Mouse (Mus musculus) intestine, postnatal 0 days (tissue): ENCODE measurements around the gene Parp3. TPM values are rescaled to one million over a fixed set of nuclear protein-coding genes. Genes with fewer than 3 reads are reported as not detected.
A peak's percentile ranks its signal among the peaks of the same experiment; 100 is the strongest.

ENCODE experiments used
- ATAC-seq: fragments of 200-750 bp; cut with Nextera tagmentation; 2 replicates; pipeline ENCODE4 v1.8.0; 2017; ENCODE audit warnings: mild to moderate bottlenecking, moderate TSS enrichment, moderate library complexity
- H3K27ac ChIP-seq: fragments of 300-500 bp; sonication (generic); 2 replicates; pipeline ENCODE4 v1.5.1; 2014; ENCODE audit warnings: mild to moderate bottlenecking, low read depth, low read length, moderate library complexity
- H3K27me3 ChIP-seq: fragments of 300-500 bp; sonication (generic); replicated peaks from 2 replicates; pipeline ENCODE4 v1.6.1; 2014; ENCODE audit warnings: low read length, mixed read lengths; ENCODE audit not compliant: control insufficient read depth, insufficient read depth
- H3K36me3 ChIP-seq: fragments of 300-500 bp; sonication (generic); 2 replicates; pipeline ENCODE4 v1.6.1; 2014; ENCODE audit warnings: mild to moderate bottlenecking, moderate library complexity; ENCODE audit not compliant: control insufficient read depth, insufficient read depth
- H3K4me1 ChIP-seq: fragments of 300-500 bp; sonication (generic); replicated peaks from 2 replicates; pipeline ENCODE4 v1.6.1; 2014; ENCODE audit warnings: antibody characterized with exemption, low read length, mixed read lengths; ENCODE audit not compliant: control insufficient read depth, insufficient read depth
- H3K4me2 ChIP-seq: fragments of 300-500 bp; sonication (generic); replicated peaks from 2 replicates; pipeline ENCODE4 v1.6.1; 2014; ENCODE audit warnings: low read depth, mild to moderate bottlenecking, moderate library complexity
- H3K4me3 ChIP-seq: fragments of 300-500 bp; sonication (generic); 2 replicates; pipeline ENCODE4 v1.5.1; 2014; ENCODE audit warnings: low read depth, low read length
- H3K9ac ChIP-seq: fragments of 300-500 bp; sonication (generic); 2 replicates; pipeline ENCODE4 v1.6.1; 2014; ENCODE audit warnings: mild to moderate bottlenecking, low read depth, low read length
- H3K9me3 ChIP-seq: fragments of 300-500 bp; sonication (generic); 2 replicates; pipeline ENCODE4 v1.6.1; 2016; ENCODE audit warnings: mixed run types; ENCODE audit not compliant: control insufficient read depth
- CTCF ChIP-seq: sonication (generic); IDR thresholded peaks from 2 replicates; pipeline ENCODE4 v1.5.1; 2016; ENCODE audit warnings: low read depth, mild to moderate bottlenecking, control low read depth, antibody characterized with exemption, moderate library complexity
- WGBS: fragments of 180-500 bp; shearing (Covaris S2); extraction: QIAGEN DNeasy Blood & Tissue Kit; methylation state at CpG from one replicate; pipeline ENCODE4 v1.1.7; 2014; 5-methylcytosine and 5-hydroxymethylcytosine counted together
- polyA plus RNA-seq: library from polyadenylated mRNA; unstranded; fragments of >200 nt; fragmentation: Nextera tagmentation; extraction: Ambion mirVana; gene quantifications from 2 replicates; pipeline ENCODE4 v1.2.1, GENCODE M21; 2015

The Parp3 gene
- polyA plus RNA-seq, 1 experiment from 2014 or later, result 3.8 TPM

- peaks cover 8% of the 10 kb centered on the region for H3K4me1 ChIP-seq
- peak overlapping the region; percentile 37; the same call in 1 of the 2 replicates for H3K9ac ChIP-seq
- peak overlapping the region; percentile 46; the same call in 1 of the 2 replicates for H3K27ac ChIP-seq
- H3K9me3 ChIP-seq, result no peaks in the 10 kb centered on the region
- peak; percentile 28 for ATAC-seq
- peak overlapping the region; percentile 26 for H3K4me3 ChIP-seq
- WGBS, result 16% methylated on average over 16 of the region's 16 CpGs
- peaks cover 23% of the 10 kb centered on the region for H3K36me3 ChIP-seq
- H3K27me3 ChIP-seq, result no peaks in the 10 kb centered on the region
- no peak for TF ChIP-seq CTCF
- H3K4me2 ChIP-seq, result peak overlapping the region; percentile 53
Observed at GRCm38 (mm10) chr9:106476002-106476923, 486 bp downstream of the Parp3 start.

DNA sequence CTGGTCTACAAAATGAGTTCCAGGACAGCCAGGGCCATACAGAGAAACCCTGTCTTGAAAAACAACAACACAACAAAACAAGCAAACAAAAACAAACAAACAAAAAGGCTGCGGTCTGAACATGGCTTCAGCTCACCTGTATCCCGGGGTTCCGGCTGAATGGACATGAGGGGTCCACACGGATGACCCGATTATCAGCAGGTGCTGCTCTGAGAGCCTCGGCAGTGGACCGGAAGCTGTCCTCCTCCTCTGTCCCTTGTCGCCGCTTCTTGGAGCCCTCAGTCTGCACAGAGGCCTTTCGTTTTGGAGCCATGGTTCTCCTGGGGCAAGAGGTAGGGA is 1.1 kb downstream of the Parp3 start, which contains the start of gene Rrp9:
Rrp9 (plus strand) TSS at position 301 of the 339 bp plus-strand sequence.
- Histone ChIP-seq H3K36me3 (peaks cover 17% of the 10 kb centered on the region), H3K4me2 (peak within 1 kb of the TSS; percentile 53), H3K4me1 (peaks cover 8% of the 10 kb centered on the region), H3K9me3 (no peaks in the 10 kb centered on the region), H3K27ac (peak within 1 kb of the TSS; percentile 46; the same call in 1 of the 2 replicates), H3K4me3 (peak within 1 kb of the TSS; percentile 26), H3K9ac (peak within 1 kb of the TSS; percentile 37; the same call in 1 of the 2 replicates), H3K27me3 (no peaks in the 10 kb centered on the region)
- 81% methylated on average over 10 of the region's 10 CpGs for WGBS
- TF ChIP-seq CTCF, result no peak
- ATAC-seq, result no peak

DNA sequence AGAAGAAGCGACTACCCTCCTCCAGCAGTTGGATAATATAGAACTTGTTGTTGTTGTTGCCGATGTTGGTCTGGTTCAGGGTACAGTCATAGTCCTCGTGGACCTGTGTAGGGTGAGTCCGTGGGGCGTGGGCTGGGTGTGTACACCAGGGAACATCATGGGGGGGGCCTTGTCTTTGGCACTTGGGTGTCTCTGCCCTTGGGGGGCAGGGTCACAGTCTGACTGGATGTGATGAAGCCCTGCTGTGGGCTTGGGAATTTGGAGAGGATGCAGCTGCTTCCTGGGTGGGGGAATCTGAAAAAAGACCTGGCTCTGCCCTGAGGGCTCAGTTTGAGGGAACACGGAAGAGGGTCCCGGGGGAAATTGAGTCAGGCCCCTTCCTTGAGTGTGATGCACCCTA is 1.7 kb downstream of the Parp3 start:
- H3K9me3 ChIP-seq, result no peaks in the 10 kb centered on the region
- H3K4me1 ChIP-seq, result peaks cover 8% of the 10 kb centered on the region
- H3K27me3 ChIP-seq, result no peaks in the 10 kb centered on the region
- no peak overlapping the region for H3K27ac ChIP-seq
- no peak overlapping the region for H3K9ac ChIP-seq
- H3K4me2 ChIP-seq, result 0 out of 2 replicates have a peak overlapping the region, but pooled peaks have one; percentile 53
- peaks cover 12% of the 10 kb centered on the region; the same call in 1 of the 2 replicates for H3K36me3 ChIP-seq
- H3K4me3 ChIP-seq, result no peak overlapping the region
- 70% methylated on average over 7 of the region's 7 CpGs for WGBS
- no peak for TF ChIP-seq CTCF
- ATAC-seq, result no peak

DNA sequence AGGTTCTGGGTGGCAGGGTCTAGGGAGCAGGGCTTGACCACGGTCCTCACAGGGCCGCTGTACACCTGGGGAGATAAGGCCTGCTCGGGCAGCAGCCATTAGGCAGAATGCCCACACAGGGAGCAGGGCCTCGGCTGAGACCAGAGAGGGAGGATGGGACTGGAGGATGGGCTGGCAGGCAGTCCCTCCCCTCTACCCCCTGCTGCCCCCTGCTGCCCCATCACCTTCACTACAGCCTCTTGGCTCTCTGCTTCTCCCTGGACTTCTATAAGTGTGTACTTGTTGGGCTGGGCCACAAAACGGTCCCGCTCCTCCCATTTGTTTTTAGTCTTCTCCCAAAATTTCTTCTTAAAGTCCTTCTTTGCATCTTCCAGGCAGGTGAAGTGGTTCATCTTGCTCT is 2.3 kb downstream of the Parp3 start:
- Histone ChIP-seq H3K4me1 (peaks cover 8% of the 10 kb centered on the region), H3K27me3 (no peaks in the 10 kb centered on the region), H3K9me3 (no peaks in the 10 kb centered on the region), H3K36me3 (peaks cover 6% of the 10 kb centered on the region; the same call in 1 of the 2 replicates), H3K4me2 (no peak overlapping the region), H3K4me3 (no peak overlapping the region), H3K27ac (no peak overlapping the region), H3K9ac (no peak overlapping the region)
- no peak for ATAC-seq
- peak; percentile 89 for TF ChIP-seq CTCF
- WGBS, result 12% methylated on average over 6 of the region's 6 CpGs

DNA sequence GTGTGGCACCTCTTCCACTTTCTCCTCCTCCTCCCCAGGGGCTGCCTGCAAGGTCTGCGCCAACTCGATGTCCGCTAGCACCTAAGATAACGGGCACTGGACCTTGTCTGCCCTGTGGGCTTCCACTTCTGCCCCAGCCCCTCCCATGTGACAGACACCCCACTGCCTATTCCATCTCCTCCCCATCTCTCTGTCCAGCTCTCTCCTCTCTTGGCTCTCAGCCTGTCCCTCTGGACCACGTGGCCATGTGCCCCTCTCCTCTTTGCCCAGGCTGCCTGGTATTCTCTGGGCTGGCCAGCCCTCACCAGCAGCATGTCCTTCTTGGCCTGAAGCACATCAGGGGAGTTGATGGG is 3.0 kb downstream of the Parp3 start:
- no peak overlapping the region for H3K27ac ChIP-seq
- no peaks in the 10 kb centered on the region; the same call in 1 of the 2 replicates for H3K36me3 ChIP-seq
- ATAC-seq, result no peak
- H3K9ac ChIP-seq, result no peak overlapping the region
- no peaks in the 10 kb centered on the region for H3K9me3 ChIP-seq
- no peak overlapping the region for H3K4me3 ChIP-seq
- H3K4me2 ChIP-seq, result no peak overlapping the region
- H3K4me1 ChIP-seq, result peaks cover 8% of the 10 kb centered on the region
- H3K27me3 ChIP-seq, result no peaks in the 10 kb centered on the region
- 80% methylated on average over 5 of the region's 5 CpGs for WGBS
- no peak for TF ChIP-seq CTCF

DNA sequence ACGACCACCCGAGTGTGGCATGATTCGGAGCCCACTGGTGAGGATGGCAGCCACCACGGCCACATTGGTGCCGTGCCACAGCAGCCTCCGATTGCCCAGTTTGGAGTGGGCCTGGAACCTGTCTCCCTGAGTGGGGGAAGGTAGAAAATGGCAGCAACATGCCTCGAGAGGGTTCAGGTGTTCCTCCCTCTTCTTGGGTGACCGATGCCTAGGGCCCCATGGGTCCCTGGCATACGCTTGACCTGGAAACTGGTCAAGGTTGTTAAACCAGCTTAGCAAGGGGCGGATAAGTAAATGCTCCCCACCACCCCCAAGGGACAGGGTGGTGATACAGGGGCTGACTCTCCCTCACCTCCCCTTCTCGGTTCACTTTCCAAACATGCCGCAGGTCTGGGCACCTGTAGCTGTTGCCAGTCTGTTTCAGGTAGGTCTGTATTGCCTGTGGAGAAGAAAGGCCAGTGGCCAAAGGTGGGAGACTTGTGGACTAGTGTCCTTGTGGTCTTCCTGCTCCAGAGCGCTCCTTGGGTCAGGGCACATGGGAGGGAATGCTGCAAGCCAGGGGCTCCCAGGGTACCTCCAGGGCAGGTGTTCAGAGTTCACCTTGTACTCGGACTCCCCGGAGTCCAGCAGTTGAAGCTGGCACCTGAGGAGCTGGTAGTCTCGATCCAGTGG is 3.5 kb downstream of the Parp3 start:
- Histone ChIP-seq H3K27ac (no peak overlapping the region), H3K4me1 (peaks cover 8% of the 10 kb centered on the region), H3K9me3 (no peaks in the 10 kb centered on the region), H3K4me3 (no peak overlapping the region), H3K36me3 (no peaks in the 10 kb centered on the region; the same call in 1 of the 2 replicates), H3K27me3 (no peaks in the 10 kb centered on the region), H3K4me2 (no peak overlapping the region), H3K9ac (no peak overlapping the region)
- WGBS, result 79% methylated on average over 16 of the region's 16 CpGs
- no peak for ATAC-seq
- TF ChIP-seq CTCF, result no peak
